Mouse (Mus musculus): Measurements from ENCODE around the gene Zfp568. TPM values are rescaled to one million over a fixed set of nuclear protein-coding genes. Genes with fewer than 3 reads are reported as not detected.
"Not testable (repeated sequence)": the region's sequence is repeated elsewhere in the genome, so short reads cannot be mapped to it uniquely, and the experiment has no call there.

Zfp568 gene
- polyA plus RNA-seq, 1 experiment: 3.3 TPM

DNA sequence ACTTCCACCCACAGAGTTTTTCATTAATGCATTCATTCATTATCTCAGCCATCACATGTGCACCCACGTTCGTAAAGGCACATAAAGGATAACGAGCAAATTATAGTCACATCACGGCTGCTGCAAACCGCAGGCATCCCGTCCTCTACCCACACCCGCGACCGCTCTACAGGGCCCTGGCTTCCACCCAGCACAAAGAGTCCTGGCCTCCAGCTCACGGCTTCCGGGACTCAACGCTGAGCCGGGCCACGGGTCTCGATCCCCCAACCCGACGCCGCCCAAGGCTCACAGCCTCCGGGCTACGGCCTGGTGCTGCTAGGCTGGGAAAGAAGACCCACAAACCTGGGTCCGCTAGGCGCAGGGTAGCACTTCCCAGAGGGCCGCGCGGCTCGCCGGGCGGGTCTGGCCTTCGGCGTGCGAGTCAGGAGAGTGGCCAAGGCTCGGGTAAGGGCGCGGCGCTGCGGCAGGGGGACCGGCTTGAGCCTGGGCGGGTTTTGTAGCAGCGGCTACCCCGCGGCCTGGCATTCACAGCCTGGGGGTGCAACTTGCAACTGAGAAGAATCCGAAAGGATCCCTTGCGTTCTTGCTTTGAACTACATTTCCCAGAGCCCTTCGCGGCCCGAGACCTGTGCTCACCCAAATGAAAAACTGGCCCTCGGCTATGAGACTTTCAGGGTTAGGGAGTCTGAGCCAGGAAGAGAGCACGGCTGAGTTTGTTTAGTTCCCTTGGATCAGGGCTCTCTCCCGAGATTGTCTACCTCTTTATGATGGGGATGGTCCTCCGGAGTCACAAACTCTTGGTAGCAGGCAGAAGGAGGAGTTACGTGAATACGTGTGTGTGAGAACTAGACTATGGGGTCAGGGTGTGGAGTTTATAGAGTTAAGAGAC lies 30.0 kb upstream of the Zfp568 start, which contains the start of gene Zfp74:
Zfp74 (minus strand) TSS at position 577 of the 889 bp plus-strand sequence.
- peak; percentile 85 to 87 for DNase-seq
- TF ChIP-seq CTCF (IDR thresholded peaks at IDR 0.05; ENCODE audit: borderline replicate concordance, insufficient read depth, low read depth, low read length) (no peak), POLR2A (IDR thresholded peaks at IDR 0.05; ENCODE audit: borderline replicate concordance, insufficient read depth, low read length) (peak; percentile 50)
- Histone ChIP-seq H3K4me1 (ENCODE audit: control insufficient read depth, insufficient read depth, low read length) (no peaks in the 10 kb centered on the region), H3K27me3 (ENCODE audit: control insufficient read depth, insufficient read depth, low read length) (no peaks in the 10 kb centered on the region), H3K4me3 (replicated peaks; ENCODE audit: insufficient read depth, low read depth, low read length) (peak within 1 kb of the TSS; percentile 50), H3K27ac (ENCODE audit: insufficient read depth, low read length) (peak within 1 kb of the TSS; percentile 83)
- WGBS: under 1% methylated on average over 52 of the region's 52 CpGs

DNA sequence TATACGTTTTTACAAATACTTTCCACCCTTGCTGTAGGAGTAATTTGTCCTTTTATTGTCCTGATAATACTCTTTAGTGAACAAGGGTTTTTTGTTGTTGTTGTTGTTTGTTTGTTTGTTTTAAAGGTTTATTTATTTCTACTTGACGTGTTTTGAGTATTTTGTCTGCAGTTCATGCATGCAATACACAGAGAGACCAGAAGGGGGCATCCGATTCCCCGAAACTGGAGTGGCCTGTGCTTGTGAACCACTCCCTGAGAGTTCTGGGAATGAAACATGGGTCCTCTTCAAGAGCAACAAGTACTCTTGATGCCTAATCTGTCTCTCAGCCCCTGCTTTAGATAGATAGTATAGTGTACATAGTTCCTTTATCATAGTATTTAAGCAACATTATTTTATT lies 29.0 kb upstream of the Zfp568 start:
- WGBS: 16% methylated on average over 4 of the region's 4 CpGs
- Histone ChIP-seq H3K4me1 (ENCODE audit: control insufficient read depth, insufficient read depth, low read length) (no peaks in the 10 kb centered on the region), H3K4me3 (replicated peaks; ENCODE audit: insufficient read depth, low read depth, low read length) (no peak overlapping the region), H3K27ac (ENCODE audit: insufficient read depth, low read length) (no peak overlapping the region), H3K27me3 (ENCODE audit: control insufficient read depth, insufficient read depth, low read length) (no peaks in the 10 kb centered on the region)
- TF ChIP-seq CTCF (IDR thresholded peaks at IDR 0.05; ENCODE audit: borderline replicate concordance, insufficient read depth, low read depth, low read length): peak; percentile 45; the same call in 1 of the 2 replicates
- no peak for TF ChIP-seq POLR2A (IDR thresholded peaks at IDR 0.05; ENCODE audit: borderline replicate concordance, insufficient read depth, low read length)
- DNase-seq: peak; percentile 21 to 24

GRCm38 (mm10) chr7:29956257-29956656 lies 27.5 kb upstream of the Zfp568 start:
- 56% methylated on average over 10 of the region's 10 CpGs for WGBS
- Histone ChIP-seq H3K27me3 (ENCODE audit: control insufficient read depth, insufficient read depth, low read length) (no peaks in the 10 kb centered on the region), H3K4me1 (ENCODE audit: control insufficient read depth, insufficient read depth, low read length) (no peaks in the 10 kb centered on the region), H3K4me3 (replicated peaks; ENCODE audit: insufficient read depth, low read depth, low read length) (no peak overlapping the region), H3K27ac (ENCODE audit: insufficient read depth, low read length) (no peak overlapping the region)
- TF ChIP-seq POLR2A (IDR thresholded peaks at IDR 0.05; ENCODE audit: borderline replicate concordance, insufficient read depth, low read length): no peak
- no peak for TF ChIP-seq CTCF (IDR thresholded peaks at IDR 0.05; ENCODE audit: borderline replicate concordance, insufficient read depth, low read depth, low read length)
- DNase-seq: no peak

- no peaks in the 10 kb centered on the region for H3K4me1 ChIP-seq (ENCODE audit: control insufficient read depth, insufficient read depth, low read length)
- no peak overlapping the region for H3K27ac ChIP-seq (ENCODE audit: insufficient read depth, low read length)
- no peak for DNase-seq
- TF ChIP-seq CTCF (IDR thresholded peaks at IDR 0.05; ENCODE audit: borderline replicate concordance, insufficient read depth, low read depth, low read length): no peak
- no peak for TF ChIP-seq POLR2A (IDR thresholded peaks at IDR 0.05; ENCODE audit: borderline replicate concordance, insufficient read depth, low read length)
- 85% methylated on average over 11 of the region's 11 CpGs for WGBS
- no peak overlapping the region for H3K4me3 ChIP-seq (replicated peaks; ENCODE audit: insufficient read depth, low read depth, low read length)
- no peaks in the 10 kb centered on the region for H3K27me3 ChIP-seq (ENCODE audit: control insufficient read depth, insufficient read depth, low read length)
These were observed 25.5 kb upstream of the Zfp568 start for GRCm38 (mm10) chr7:29958125-29958724.

- Histone ChIP-seq H3K27me3 (ENCODE audit: control insufficient read depth, insufficient read depth, low read length) (no peaks in the 10 kb centered on the region), H3K27ac (ENCODE audit: insufficient read depth, low read length) (no peak overlapping the region), H3K4me3 (replicated peaks; ENCODE audit: insufficient read depth, low read depth, low read length) (no peak overlapping the region), H3K4me1 (ENCODE audit: control insufficient read depth, insufficient read depth, low read length) (no peaks in the 10 kb centered on the region)
- TF ChIP-seq POLR2A (IDR thresholded peaks at IDR 0.05; ENCODE audit: borderline replicate concordance, insufficient read depth, low read length) (no peak), CTCF (IDR thresholded peaks at IDR 0.05; ENCODE audit: borderline replicate concordance, insufficient read depth, low read depth, low read length) (no peak)
- no peak for DNase-seq
- WGBS: 53% methylated on average over 3 of the region's 3 CpGs
These were observed 24.8 kb upstream of the Zfp568 start for GRCm38 (mm10) chr7:29959004-29959403.

GRCm38 (mm10) chr7:29965115-29965810 lies 18.5 kb upstream of the Zfp568 start:
- H3K27me3 ChIP-seq (ENCODE audit: control insufficient read depth, insufficient read depth, low read length); H3K4me3 ChIP-seq (replicated peaks; ENCODE audit: insufficient read depth, low read depth, low read length); H3K4me1 ChIP-seq (ENCODE audit: control insufficient read depth, insufficient read depth, low read length); H3K27ac ChIP-seq (ENCODE audit: insufficient read depth, low read length); DNase-seq: not testable (repeated sequence)
- WGBS: 46% methylated on average over 39 of the region's 39 CpGs

DNA sequence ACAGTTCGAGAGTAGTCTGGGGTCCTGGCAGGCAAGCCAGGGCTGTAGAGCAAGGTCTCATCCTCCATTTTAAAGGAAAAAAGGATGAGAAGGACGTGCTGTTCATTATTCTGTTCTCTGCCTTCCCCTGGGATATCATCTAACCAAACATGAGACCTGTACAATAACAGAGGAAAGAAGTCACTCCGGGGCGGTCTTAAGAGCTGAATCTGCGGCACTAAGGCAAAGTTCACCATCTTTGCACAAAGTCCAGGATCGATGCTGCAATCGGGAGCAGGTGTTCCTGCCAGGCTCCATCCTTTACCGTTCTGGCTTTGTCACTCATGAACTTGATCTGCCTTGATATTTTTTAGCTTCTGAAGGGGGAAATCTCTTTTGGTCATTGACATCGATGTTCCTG lies 13.1 kb upstream of the Zfp568 start:
- Histone ChIP-seq H3K27me3 (ENCODE audit: control insufficient read depth, insufficient read depth, low read length) (no peaks in the 10 kb centered on the region), H3K4me1 (ENCODE audit: control insufficient read depth, insufficient read depth, low read length) (no peaks in the 10 kb centered on the region), H3K27ac (ENCODE audit: insufficient read depth, low read length) (no peak overlapping the region), H3K4me3 (replicated peaks; ENCODE audit: insufficient read depth, low read depth, low read length) (no peak overlapping the region)
- TF ChIP-seq CTCF (IDR thresholded peaks at IDR 0.05; ENCODE audit: borderline replicate concordance, insufficient read depth, low read depth, low read length): no peak
- TF ChIP-seq POLR2A (IDR thresholded peaks at IDR 0.05; ENCODE audit: borderline replicate concordance, insufficient read depth, low read length): no peak
- 89% methylated on average over 9 of the region's 9 CpGs for WGBS
- DNase-seq: no peak

Measured in cerebellum, adult 2 months (tissue).